Mouse (Mus musculus) bone marrow, adult 2 months (tissue): ENCODE measurements at regions not wholly inside any gene's neighbourhood (a gene's known extent, or its start where the extent isn't known, plus 50 kb on each side); places are given as distances from the start of the nearest gene placed in this dataset.

ENCODE experiments used
- H3K27ac ChIP-seq: fragments of 200-500 bp; 2 replicates; pipeline ENCODE4 v1.5.1; 2012; ENCODE audit warnings: low read depth, mild to moderate bottlenecking, control low read depth, inconsistent platforms, low read length; ENCODE audit not compliant: control insufficient read depth, poor library complexity, insufficient read depth
- H3K4me1 ChIP-seq: fragments of 200-500 bp; 2 replicates; pipeline ENCODE4 v1.6.1; 2011; ENCODE audit warnings: low read length; ENCODE audit not compliant: control insufficient read depth, insufficient read depth
- H3K4me3 ChIP-seq: fragments of 200-500 bp; replicated peaks from 2 replicates; pipeline ENCODE3; 2011; ENCODE audit warnings: mild to moderate bottlenecking, low read depth, low read length, control low read depth; ENCODE audit not compliant: control insufficient read depth
- CTCF ChIP-seq: fragments of 200-500 bp; IDR thresholded peaks from 2 replicates; pipeline ENCODE4 v1.5.1; 2011; ENCODE audit warnings: low read length, control low read depth; ENCODE audit not compliant: control insufficient read depth, insufficient read depth
- POLR2A ChIP-seq: fragments of 200-500 bp; IDR thresholded peaks from 2 replicates; pipeline ENCODE4 v1.6.1; 2011; ENCODE audit warnings: low read depth, mild to moderate bottlenecking, control low read depth, low read length, borderline replicate concordance; ENCODE audit not compliant: control insufficient read depth
- WGBS: fragments of 180-500 bp; shearing (Covaris S2); methylation state at CpG from one replicate; pipeline ENCODE4 v1.1.7; 2018; 5-methylcytosine and 5-hydroxymethylcytosine counted together

DNA sequence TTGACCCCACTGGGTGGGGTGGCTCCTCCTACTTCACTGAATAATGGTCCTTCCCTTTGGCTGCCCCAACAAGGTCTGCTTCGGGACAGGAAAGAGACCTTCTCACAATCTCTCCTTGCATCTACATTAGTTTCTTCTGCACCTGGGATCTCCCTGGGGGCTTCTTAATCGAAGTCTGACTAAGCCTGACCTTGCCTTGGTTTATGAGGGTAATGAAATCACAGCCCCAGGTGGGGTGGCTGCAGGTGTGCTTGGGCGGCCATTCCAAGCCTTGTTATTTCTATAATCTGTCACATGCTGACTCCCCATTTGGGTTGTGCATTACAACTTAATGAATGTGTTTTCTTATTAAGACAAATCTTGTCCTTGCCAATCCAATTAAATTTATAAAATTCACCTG is 520.2 kb upstream of the Mctp2 start:
- 72% methylated on average over 3 of the region's 3 CpGs for WGBS

DNA sequence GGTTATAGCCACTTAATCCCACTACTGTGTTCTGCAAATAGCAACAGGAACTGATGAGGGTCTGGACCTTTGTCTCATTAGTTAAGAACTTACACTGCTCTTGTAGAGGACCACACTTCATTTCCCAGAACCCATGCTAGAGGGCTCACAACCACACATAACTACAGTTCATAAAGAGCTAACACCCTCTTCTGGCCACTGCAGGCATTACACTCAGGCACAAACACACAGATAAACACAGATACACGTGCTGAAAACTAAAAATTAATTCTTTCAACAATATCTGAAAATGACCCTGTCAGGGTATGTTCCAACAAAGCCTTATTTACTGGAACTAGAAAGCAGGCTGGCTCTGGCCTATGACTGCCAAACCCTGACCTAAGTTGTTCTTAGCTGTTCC is 529.0 kb upstream of the Mctp2 start:
- no peak for TF ChIP-seq POLR2A
- TF ChIP-seq CTCF: no peak
- WGBS: 48% methylated on average over 1 of the region's 1 CpGs
- no peak overlapping the region for H3K27ac ChIP-seq
- H3K4me1 ChIP-seq: no peaks in the 10 kb centered on the region
- H3K4me3 ChIP-seq: no peak overlapping the region

More for the DNA sequence above, 520.2 kb upstream of the Mctp2 start:
- no peak overlapping the region for H3K27ac ChIP-seq
- no peaks in the 10 kb centered on the region for H3K4me1 ChIP-seq
- H3K4me3 ChIP-seq: no peak overlapping the region
- no peak for TF ChIP-seq POLR2A
- no peak for TF ChIP-seq CTCF

DNA sequence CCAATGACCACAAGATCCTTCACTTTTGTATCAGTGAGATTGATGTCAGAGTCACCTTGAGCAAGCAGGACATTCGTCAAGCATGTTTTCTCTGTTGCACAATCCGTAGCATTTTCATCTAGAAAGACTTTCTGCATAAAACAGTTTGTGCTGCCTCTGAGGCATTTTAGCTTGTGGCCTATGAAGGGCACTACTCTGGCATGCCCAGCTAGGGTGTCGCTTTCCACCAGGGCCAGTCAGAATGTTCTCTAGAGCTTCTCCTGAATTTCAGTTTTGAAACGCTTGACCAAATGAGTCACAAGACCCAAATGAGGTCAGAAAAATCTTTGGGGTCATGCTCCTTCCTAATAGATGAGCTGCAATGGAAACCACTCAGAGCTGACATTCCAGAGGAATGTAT is 529.6 kb upstream of the Mctp2 start:
- no peaks in the 10 kb centered on the region for H3K4me1 ChIP-seq
- 77% methylated on average over 4 of the region's 4 CpGs for WGBS
- TF ChIP-seq CTCF (no peak), POLR2A (no peak)
- H3K27ac ChIP-seq: no peak overlapping the region
- H3K4me3 ChIP-seq: no peak overlapping the region

DNA sequence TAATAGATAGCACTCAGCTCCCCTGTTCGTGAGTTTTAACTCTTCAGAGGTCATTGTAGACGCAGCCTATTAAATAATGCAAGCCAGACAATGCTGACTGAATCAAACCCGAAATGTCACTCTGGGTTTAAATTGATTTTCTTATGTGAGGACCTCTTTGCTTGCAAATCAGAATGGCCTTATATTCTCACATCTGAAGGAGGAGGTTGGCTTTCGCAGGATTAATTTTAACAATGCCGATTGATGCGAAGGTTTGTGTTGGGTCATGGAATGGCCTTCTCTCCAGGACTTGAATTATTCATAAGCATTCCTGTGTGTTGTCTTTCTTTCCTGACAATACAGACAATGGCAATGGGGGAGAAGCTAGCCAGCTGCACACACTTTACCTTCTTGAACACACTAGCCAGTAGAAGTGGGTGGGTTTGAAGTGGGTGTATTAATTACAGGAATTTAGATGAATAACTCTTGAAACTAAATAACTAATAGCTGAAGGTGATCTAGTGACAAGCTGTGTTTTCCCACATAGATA is 530.1 kb upstream of the Mctp2 start:
- no peak for TF ChIP-seq CTCF
- TF ChIP-seq POLR2A: no peak
- H3K4me1 ChIP-seq: no peaks in the 10 kb centered on the region
- 83% methylated on average over 6 of the region's 6 CpGs for WGBS
- H3K27ac ChIP-seq: no peak overlapping the region
- no peak overlapping the region for H3K4me3 ChIP-seq

DNA sequence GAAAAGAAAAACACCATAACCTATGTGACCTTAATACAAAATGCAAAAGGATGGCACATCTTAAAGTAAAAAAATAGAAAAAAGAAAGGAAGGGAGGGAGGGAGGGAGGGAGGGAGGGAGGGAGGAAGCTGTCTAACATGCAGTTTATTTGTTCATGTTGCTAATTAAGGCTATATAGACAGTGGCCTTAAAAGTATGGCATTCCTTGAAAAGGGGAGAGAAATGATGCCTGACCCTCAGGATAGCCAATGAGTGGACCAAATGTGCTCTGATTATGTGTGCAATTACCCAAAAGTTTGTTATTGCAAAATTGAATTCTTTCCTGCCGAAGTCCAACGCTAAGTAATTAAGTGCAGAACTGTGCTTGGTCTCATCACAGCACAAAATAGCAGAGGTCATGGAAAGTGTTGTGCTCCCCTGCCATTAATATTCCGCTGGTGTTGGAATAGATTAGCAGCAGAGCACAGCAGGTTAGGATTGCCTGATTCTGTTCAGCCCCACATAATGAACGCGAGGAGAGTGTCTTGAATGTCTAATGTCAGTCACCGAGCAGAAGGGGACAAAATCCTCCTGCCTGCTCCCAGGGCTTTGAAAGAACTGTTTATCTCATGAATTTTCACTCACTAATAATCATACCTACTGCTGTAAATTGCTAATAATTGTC is 531.7 kb upstream of the Mctp2 start:
- TF ChIP-seq POLR2A (no peak), CTCF (no peak)
- 77% methylated on average over 6 of the region's 6 CpGs for WGBS

DNA sequence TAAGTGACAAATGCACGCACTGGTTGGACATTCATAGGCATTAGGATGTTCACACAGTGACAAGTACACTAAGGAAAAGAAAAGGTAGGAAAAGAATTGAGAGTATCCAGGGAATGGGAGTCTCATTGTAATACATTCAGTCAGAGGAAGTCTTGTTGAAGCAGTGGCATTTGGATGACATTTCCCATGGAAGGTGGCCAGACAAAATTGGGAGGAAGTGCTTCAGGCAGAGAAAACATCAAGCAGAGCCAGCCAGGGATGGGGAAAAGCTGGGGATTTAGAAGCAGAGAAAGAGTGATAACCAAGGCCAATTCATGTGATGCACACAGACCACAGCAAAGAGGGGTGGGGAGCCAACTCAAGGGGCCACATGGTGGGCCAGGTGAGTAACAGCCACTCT is 524.0 kb upstream of the Rgma start:
- H3K4me1 ChIP-seq: no peaks in the 10 kb centered on the region
- TF ChIP-seq POLR2A (no peak), CTCF (no peak)
- H3K27ac ChIP-seq: no peak overlapping the region
- H3K4me3 ChIP-seq: no peak overlapping the region
- 80% methylated on average over 1 of the region's 1 CpGs for WGBS

More for the DNA sequence above, 531.7 kb upstream of the Mctp2 start:
- Histone ChIP-seq H3K27ac (no peak overlapping the region), H3K4me1 (no peaks in the 10 kb centered on the region), H3K4me3 (no peak overlapping the region)

DNA sequence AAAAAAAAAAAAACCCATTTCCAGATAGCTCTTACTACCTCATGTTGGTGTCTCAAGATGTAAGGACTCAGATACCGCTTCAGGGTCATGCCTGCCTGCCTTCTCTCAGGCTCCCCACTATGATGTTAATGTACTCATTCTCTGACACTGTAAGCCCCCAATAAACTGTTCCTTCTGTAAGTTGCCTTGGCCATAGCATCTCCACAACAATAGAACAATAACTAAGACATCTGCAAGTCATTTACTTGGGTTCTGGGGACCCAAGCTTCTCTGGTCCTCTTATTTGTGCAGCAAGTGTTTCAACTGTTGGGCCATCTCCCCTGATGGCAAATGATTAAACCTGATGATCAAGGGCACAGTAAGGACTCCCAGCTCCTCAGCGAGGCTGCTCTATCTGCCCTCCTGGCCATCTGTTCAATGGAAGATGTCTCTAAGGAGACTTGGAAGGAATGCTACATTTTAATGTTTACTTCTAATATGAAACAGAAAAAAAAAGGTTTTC is 520.8 kb upstream of the Rgma start:
- H3K4me3 ChIP-seq: no peak overlapping the region
- H3K4me1 ChIP-seq: no peaks in the 10 kb centered on the region
- no peak for TF ChIP-seq CTCF
- TF ChIP-seq POLR2A: no peak
- no peak overlapping the region for H3K27ac ChIP-seq
- 64% methylated on average over 2 of the region's 2 CpGs for WGBS

DNA sequence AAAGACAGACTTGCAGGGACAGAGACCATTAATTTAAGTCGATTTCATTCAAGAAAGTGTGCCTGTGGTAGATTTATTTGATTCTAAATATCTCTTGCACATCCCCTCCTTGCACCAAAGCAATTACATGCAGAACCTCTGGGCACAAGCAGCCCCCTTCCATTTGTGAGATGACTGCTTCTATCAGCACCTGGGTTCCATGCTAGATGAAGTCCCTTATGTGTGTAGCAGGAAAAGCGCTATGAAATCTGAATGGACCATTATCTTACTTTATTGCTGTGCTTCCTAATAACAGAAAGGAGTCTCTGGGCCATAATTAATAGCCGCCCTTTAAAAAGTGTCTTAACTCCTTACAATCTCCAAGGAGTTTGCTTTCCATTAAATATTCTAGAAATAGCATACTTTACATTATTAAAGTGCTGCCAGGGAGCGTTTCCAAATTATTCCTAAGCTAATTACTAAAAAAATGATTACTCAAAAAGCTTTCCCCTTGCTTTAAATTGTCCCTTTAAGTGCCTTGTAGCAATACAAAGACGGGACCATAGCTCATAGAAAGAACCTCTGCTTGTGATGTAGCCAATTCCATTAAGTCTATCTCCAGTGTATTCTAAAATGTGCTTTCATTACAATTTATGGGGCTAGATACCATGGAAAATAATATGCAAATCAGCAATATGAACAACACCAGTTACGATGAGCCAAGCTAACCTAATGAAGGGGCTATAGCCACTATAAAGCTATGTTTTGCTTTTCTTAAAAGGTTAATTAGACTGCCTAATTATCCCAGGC is 508.1 kb upstream of the Rgma start:
- H3K4me3 ChIP-seq: no peak overlapping the region
- no peak overlapping the region for H3K27ac ChIP-seq
- H3K4me1 ChIP-seq: no peaks in the 10 kb centered on the region
- 70% methylated on average over 6 of the region's 6 CpGs for WGBS
- TF ChIP-seq CTCF (no peak), POLR2A (no peak)

DNA sequence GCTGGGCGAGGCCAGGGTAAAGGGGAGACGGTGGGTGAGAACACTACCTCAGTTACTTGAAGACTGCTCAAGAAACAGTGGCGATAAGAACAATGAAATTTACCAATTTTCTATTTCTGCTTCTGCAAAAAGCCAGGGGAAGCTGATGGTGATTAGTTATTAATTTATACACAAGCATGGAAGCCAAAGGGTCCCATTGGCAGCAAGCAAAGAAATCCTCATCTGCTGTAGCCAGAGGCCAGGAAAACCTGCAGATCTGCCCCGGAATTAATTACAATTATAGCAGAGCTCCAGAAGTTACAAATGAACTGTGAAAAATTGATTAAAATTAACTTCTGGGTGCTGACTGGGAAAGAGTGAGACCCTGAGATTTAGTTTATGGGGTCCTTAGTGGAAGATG is 506.2 kb upstream of the Rgma start:
- Histone ChIP-seq H3K27ac (no peak overlapping the region), H3K4me1 (no peaks in the 10 kb centered on the region), H3K4me3 (no peak overlapping the region)
- no peak for TF ChIP-seq CTCF
- TF ChIP-seq POLR2A: no peak
- 79% methylated on average over 4 of the region's 4 CpGs for WGBS
